Mouse (Mus musculus): ENCODE results near the gene Nxnl2. TPM values are rescaled to one million over a fixed set of nuclear protein-coding genes. Genes with fewer than 3 reads are reported as not detected.

Nxnl2 gene
- polyA plus RNA-seq, 2 experiments = 0.13 TPM; not detected in 1

DNA sequence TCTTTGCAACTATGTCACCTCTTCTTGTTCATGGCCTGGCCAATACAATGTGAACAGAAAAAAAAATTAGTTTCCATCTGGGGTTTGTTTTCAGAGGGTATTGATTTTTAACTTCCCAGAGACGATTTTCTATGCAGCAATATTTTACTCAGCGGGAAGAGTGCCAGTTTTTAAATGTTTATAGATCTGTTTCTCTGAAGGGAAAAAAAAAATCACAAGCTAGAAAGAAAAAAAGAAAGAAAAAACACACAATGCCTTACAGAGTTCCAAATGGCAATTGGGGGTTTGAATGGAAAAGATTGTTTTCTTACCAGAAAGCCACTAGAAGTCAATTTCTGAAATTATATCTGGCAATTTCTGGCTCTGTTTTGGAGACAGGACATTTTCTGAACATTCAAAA, 43.9 kb downstream of the Nxnl2 start:
- Histone ChIP-seq H3K4me1 (replicated peaks; ENCODE audit: control insufficient read depth in 2 of 2, insufficient read depth in 2 of 2, low read length in 1 of 2) (no peaks in the 10 kb centered on the region), H3K4me2 (ENCODE audit: low read depth) (no peak overlapping the region), H3K9me3 (ENCODE audit: control insufficient read depth, low read length) (no peaks in the 10 kb centered on the region), H3K36me3 (replicated peaks; ENCODE audit: control insufficient read depth, insufficient read depth, low read depth) (no peaks in the 10 kb centered on the region), H3K27ac (no peak overlapping the region), H3K27me3 (ENCODE audit: control insufficient read depth, insufficient read depth, low read length) (no peaks in the 10 kb centered on the region), H3K4me3 (ENCODE audit: insufficient read depth in 1 of 2, low read depth in 2 of 2, low read length in 2 of 2) (no peak overlapping the region), H3K9ac (replicated peaks) (no peak overlapping the region)
- DNase-seq (ENCODE audit: low read depth in 3 of 3, low spot score in 3 of 3) (no peak), ATAC-seq (ENCODE audit: insufficient read depth) (no peak)
- TF ChIP-seq EP300 (IDR thresholded peaks at IDR 0.05; ENCODE audit: low read depth) (no peak), CTCF (IDR thresholded peaks at IDR 0.05; ENCODE audit: low read depth) (no peak)
- 48% methylated on average over 2 of the region's 2 CpGs for WGBS (ENCODE audit: insufficient replicate concordance)

DNA sequence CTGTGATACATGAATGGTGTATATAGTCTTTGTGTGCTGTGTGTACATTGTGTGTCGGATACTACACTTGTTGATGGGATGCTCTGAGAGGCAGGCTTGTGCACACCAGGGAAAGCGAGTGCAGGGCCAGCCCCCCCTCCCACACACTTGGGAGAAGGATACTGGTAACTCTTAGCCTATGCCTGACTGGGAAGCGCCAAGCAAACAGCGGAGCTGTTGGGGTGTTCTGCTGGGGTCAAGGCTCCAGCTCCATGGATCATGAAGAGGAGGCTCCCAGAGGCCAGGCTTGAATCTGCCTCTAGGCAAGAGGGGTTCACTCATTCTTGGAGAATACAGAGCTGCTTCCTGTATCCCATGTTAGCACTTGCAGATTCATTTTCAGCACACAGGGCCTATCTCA, 50.1 kb downstream of the Nxnl2 start:
- H3K4me1 ChIP-seq (replicated peaks; ENCODE audit: control insufficient read depth in 2 of 2, insufficient read depth in 2 of 2, low read length in 1 of 2) = no peaks in the 10 kb centered on the region
- no peak overlapping the region for H3K9ac ChIP-seq (replicated peaks)
- DNase-seq (ENCODE audit: low read depth in 3 of 3, low spot score in 3 of 3) (no peak), ATAC-seq (ENCODE audit: insufficient read depth) (no peak)
- no peak overlapping the region for H3K4me3 ChIP-seq (ENCODE audit: insufficient read depth in 1 of 2, low read depth in 2 of 2, low read length in 2 of 2)
- H3K9me3 ChIP-seq (ENCODE audit: control insufficient read depth, low read length) = no peaks in the 10 kb centered on the region
- no peak overlapping the region for H3K27ac ChIP-seq
- H3K36me3 ChIP-seq (replicated peaks; ENCODE audit: control insufficient read depth, insufficient read depth, low read depth) = no peaks in the 10 kb centered on the region
- H3K4me2 ChIP-seq (ENCODE audit: low read depth) = no peak overlapping the region
- TF ChIP-seq EP300 (IDR thresholded peaks at IDR 0.05; ENCODE audit: low read depth) = no peak
- no peak for TF ChIP-seq CTCF (IDR thresholded peaks at IDR 0.05; ENCODE audit: low read depth)
- no peaks in the 10 kb centered on the region for H3K27me3 ChIP-seq (ENCODE audit: control insufficient read depth, insufficient read depth, low read length)
- WGBS (ENCODE audit: insufficient replicate concordance) = 70% methylated on average over 4 of the region's 4 CpGs

DNA sequence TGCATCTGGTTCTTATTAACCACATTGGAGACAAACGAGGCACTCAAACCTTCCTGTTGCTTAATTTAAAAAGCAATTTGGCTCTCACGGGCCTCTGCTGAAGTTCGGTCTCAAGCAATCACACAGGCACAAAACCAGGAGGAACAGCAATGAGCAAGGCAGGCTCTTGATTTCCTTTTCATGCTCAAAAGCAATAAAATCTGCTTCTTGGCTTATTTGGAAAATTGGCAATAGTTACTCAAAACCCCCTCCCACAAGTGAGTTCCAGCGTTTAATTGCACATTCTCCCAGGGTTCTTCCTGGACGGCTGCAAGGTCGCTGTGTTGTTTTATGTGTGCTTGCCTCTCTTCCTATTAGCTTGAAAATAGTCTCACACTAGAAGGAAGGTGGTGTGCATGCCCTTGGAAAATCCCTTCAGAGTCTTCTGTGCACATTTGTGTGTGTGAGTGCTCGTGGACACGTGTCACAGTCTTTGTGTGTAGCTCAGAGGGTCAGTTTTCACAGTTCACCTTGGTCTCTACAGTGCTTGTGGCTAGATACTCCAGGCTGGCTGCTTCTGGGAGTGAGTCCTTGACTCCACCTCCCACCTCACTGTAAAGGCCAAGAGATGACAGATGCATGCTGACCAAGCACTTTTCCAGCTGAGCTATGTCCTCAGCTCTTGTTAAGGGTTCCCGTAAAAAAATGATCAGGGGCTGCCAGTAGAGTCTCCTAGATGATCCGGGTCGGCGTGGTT, 50.8 kb downstream of the Nxnl2 start:
- DNase-seq (ENCODE audit: low read depth in 3 of 3, low spot score in 3 of 3) = no peak
- no peak overlapping the region for H3K27ac ChIP-seq
- no peak for ATAC-seq (ENCODE audit: insufficient read depth)

More for the DNA sequence above, 50.8 kb downstream of the Nxnl2 start:
- no peak overlapping the region for H3K4me2 ChIP-seq (ENCODE audit: low read depth)
- TF ChIP-seq EP300 (IDR thresholded peaks at IDR 0.05; ENCODE audit: low read depth) (no peak), CTCF (IDR thresholded peaks at IDR 0.05; ENCODE audit: low read depth) (no peak)
- H3K9ac ChIP-seq (replicated peaks) = no peak overlapping the region
- H3K36me3 ChIP-seq (replicated peaks; ENCODE audit: control insufficient read depth, insufficient read depth, low read depth) = no peaks in the 10 kb centered on the region
- no peaks in the 10 kb centered on the region for H3K9me3 ChIP-seq (ENCODE audit: control insufficient read depth, low read length)
- no peaks in the 10 kb centered on the region for H3K4me1 ChIP-seq (replicated peaks; ENCODE audit: control insufficient read depth in 2 of 2, insufficient read depth in 2 of 2, low read length in 1 of 2)
- 57% methylated on average over 12 of the region's 12 CpGs for WGBS (ENCODE audit: insufficient replicate concordance)
- no peak overlapping the region for H3K4me3 ChIP-seq (ENCODE audit: insufficient read depth in 1 of 2, low read depth in 2 of 2, low read length in 2 of 2)
- H3K27me3 ChIP-seq (ENCODE audit: control insufficient read depth, insufficient read depth, low read length) = no peaks in the 10 kb centered on the region

Small RNA genes within 50 kb of the gene (microRNA-seq; reads per million reads assigned to microRNA genes)
- not detected for gene Gm44341

Other genes starting within 250 kb of the Nxnl2 start
- 4.1 and 5.2 TPM in 2 replicates for gene Spin1, start 70.1 kb upstream of the Nxnl2 start, polyA plus RNA-seq (2012; rRNA removed)
- gene Spin1, start 70.1 kb upstream of the Nxnl2 start, polyA plus RNA-seq (2014; fragmentation: Nextera tagmentation; extraction: Ambion mirVana) = 9.3 and 9.9 TPM in 2 replicates
- gene S1pr3, start 237.6 kb downstream of the Nxnl2 start, polyA plus RNA-seq (2012; rRNA removed) = 0.56 and 0.58 TPM in 2 replicates
- gene S1pr3, start 237.6 kb downstream of the Nxnl2 start, polyA plus RNA-seq (2014; fragmentation: Nextera tagmentation; extraction: Ambion mirVana) = 0.76 and 0.83 TPM in 2 replicates

Data from liver, embryonic 14.5 days (tissue).